Mouse (Mus musculus) hindbrain, postnatal 0 days (tissue): ENCODE measurements around the gene Trpm3. TPM values are rescaled to one million over a fixed set of nuclear protein-coding genes. Genes with fewer than 3 reads are reported as not detected.

ENCODE experiments used
- ATAC-seq: fragments of 200-750 bp; cut with Nextera tagmentation; 2 replicates; pipeline ENCODE4 v1.8.0; 2017; ENCODE audit warnings: mild to moderate bottlenecking, moderate TSS enrichment, moderate library complexity
- DNase-seq: peaks from one replicate; pipeline ENCODE4 v3.0.0-alpha.2; 2015; ENCODE audit warnings: low spot score
- H3K27ac ChIP-seq: fragments of 300-500 bp; sonication (generic); 2 replicates; pipeline ENCODE4 v1.5.1; 2014; ENCODE audit warnings: mild to moderate bottlenecking
- H3K27me3 ChIP-seq: fragments of 300-500 bp; sonication (generic); 2 replicates; pipeline ENCODE4 v1.6.1; 2014; ENCODE audit warnings: low read length, mixed read lengths; ENCODE audit not compliant: insufficient read depth
- H3K36me3 ChIP-seq: fragments of 300-500 bp; sonication (generic); 2 replicates; pipeline ENCODE4 v1.6.1; 2014; ENCODE audit warnings: low read length, mixed read lengths; ENCODE audit not compliant: insufficient read depth
- H3K4me1 ChIP-seq: fragments of 300-500 bp; sonication (generic); 2 replicates; pipeline ENCODE4 v1.6.1; 2014; ENCODE audit warnings: antibody characterized with exemption, low read length, mixed read lengths; ENCODE audit not compliant: insufficient read depth
- H3K4me2 ChIP-seq: fragments of 300-500 bp; sonication (generic); 2 replicates; pipeline ENCODE4 v1.6.1; 2014; ENCODE audit warnings: low read depth, mild to moderate bottlenecking, low read length, moderate library complexity, mixed read lengths
- H3K4me3 ChIP-seq: fragments of 300-500 bp; sonication (generic); 2 replicates; pipeline ENCODE4 v1.5.1; 2014; ENCODE audit warnings: low read length
- H3K9ac ChIP-seq: fragments of 300-500 bp; sonication (generic); replicated peaks from 2 replicates; pipeline ENCODE4 v1.6.1; 2014; ENCODE audit warnings: mild to moderate bottlenecking, low read length, moderate library complexity, mixed read lengths
- H3K9me3 ChIP-seq: fragments of 300-500 bp; sonication (generic); 2 replicates; pipeline ENCODE4 v1.6.1; 2016; ENCODE audit warnings: low read length, mixed read lengths
- CTCF ChIP-seq: IDR thresholded peaks from 2 replicates; pipeline ENCODE4 v1.5.1; 2016; ENCODE audit warnings: antibody characterized with exemption, control low read depth, low read depth
- WGBS: fragments of 180-500 bp; shearing (Covaris S2); extraction: QIAGEN DNeasy Blood & Tissue Kit; methylation state at CpG from one replicate; pipeline ENCODE4 v1.1.7; 2014; 5-methylcytosine and 5-hydroxymethylcytosine counted together
- polyA plus RNA-seq: library from polyadenylated mRNA; unstranded; fragments of >200 nt; fragmentation: Nextera tagmentation; extraction: Ambion mirVana; gene quantifications from 2 replicates; pipeline ENCODE4 v1.2.1, GENCODE M21; 2015
- total RNA-seq: library from RNA; depleted of rRNA; stranded (reverse); fragments of >200 nt; gene quantifications from 2 replicates; pipeline ENCODE4 v1.2.3, GENCODE M21; 2014

The Trpm3 gene
- total and polyA plus RNA-seq, 2 experiments from 2014 or later, result 44.1 to 63.5 TPM

DNA sequence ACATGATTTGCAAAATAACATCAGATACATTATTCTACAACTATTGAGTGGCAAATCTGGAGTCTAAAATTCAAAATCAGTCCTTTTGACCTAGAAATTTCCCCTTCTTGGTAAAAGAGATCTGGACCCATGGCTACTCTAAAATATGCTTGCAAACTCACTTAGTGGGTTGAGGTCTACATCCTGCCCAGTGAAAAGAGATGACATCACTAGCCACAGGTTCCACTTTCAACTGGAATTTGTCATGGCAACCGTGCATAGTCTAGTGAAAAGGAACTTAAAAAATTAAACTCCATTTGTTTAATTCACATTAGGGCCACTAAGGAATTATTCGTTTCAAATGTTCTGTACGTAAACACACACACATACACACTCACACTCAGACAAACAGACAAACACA lies 455.6 kb downstream of the Trpm3 start:
- Histone ChIP-seq H3K27me3 (no peaks in the 10 kb centered on the region), H3K4me3 (no peak overlapping the region), H3K27ac (no peak overlapping the region), H3K4me1 (no peaks in the 10 kb centered on the region), H3K36me3 (no peaks in the 10 kb centered on the region), H3K4me2 (no peak overlapping the region), H3K9me3 (no peaks in the 10 kb centered on the region), H3K9ac (no peak overlapping the region)
- no peak for TF ChIP-seq CTCF
- ATAC-seq (no peak), DNase-seq (no peak)
- 80% methylated on average over 3 of the region's 3 CpGs for WGBS

DNA sequence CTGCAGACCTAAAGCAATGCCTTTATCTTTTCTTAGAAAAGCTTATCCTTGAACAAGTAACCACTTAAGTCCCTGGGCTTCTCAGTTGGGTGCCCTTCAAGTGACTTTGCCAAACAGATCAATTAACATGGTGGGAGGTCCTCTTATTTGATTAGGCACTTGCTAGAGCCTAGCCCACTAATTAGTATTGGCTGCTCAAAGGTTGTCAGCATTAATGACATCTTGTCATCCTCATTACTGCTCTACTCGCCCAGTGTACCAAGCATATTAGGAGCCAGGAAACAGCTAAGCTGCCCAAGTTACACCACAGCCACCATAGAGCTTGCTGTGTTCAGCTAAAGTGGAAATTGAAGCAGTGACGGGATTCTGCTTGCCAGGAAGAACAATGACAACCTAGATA lies 456.4 kb downstream of the Trpm3 start:
- Histone ChIP-seq H3K4me3 (no peak overlapping the region), H3K4me1 (no peaks in the 10 kb centered on the region), H3K9ac (no peak overlapping the region), H3K27me3 (no peaks in the 10 kb centered on the region), H3K9me3 (no peaks in the 10 kb centered on the region), H3K27ac (no peak overlapping the region), H3K36me3 (no peaks in the 10 kb centered on the region), H3K4me2 (no peak overlapping the region)
- ATAC-seq (no peak), DNase-seq (no peak)
- 50% methylated on average over 2 of the region's 2 CpGs for WGBS
- no peak for TF ChIP-seq CTCF

DNA sequence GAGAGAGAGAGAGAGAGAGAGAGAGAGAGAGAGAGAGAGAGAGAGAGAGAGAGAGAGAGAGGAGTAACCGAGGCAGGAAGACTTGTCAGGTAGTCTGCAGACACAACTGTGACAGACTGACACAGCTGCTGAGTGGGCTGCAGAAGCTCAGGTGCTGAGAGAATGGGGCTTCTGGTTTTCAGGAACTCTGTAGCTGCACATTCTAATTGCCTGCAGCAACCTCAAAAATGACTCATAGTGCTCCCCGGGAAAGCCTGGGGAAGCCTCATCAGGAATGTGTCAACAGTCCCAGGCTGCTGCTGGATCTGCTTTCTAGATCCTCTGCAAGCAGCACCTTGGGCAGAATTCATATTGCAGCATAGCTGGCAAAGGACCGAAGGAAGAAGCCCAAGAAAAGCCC lies 457.9 kb downstream of the Trpm3 start:
- Histone ChIP-seq H3K4me2 (no peak overlapping the region), H3K9ac (no peak overlapping the region), H3K4me1 (no peaks in the 10 kb centered on the region), H3K27me3 (no peaks in the 10 kb centered on the region), H3K9me3 (no peaks in the 10 kb centered on the region), H3K4me3 (no peak overlapping the region), H3K36me3 (no peaks in the 10 kb centered on the region), H3K27ac (no peak overlapping the region)
- TF ChIP-seq CTCF, result no peak
- no peak for ATAC-seq
- WGBS, result 63% methylated on average over 3 of the region's 3 CpGs
- DNase-seq, result no peak

DNA sequence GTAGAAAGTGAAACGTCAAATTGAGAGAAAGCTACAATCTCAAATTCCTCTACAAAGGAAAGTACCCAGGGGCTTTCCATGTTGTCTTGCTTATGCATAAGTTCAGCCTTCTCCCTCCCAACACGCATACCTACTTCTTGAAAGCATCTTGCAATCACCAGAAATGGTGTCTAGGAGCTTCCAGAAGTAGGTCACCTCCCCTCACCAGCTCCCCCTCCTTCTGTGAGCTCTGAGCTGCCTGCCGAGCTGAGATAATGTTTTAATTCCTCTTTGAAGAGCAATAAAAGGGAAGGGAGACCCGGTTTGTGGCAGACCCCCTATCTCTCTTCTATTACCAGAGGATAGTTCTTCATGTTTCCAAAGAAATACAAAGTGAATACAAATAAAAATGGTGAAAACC lies 465.5 kb downstream of the Trpm3 start:
- no peak overlapping the region for H3K4me2 ChIP-seq
- no peak for TF ChIP-seq CTCF
- no peak overlapping the region for H3K27ac ChIP-seq
- H3K9me3 ChIP-seq, result no peaks in the 10 kb centered on the region
- peak; percentile 27 for DNase-seq
- H3K9ac ChIP-seq, result no peak overlapping the region
- H3K36me3 ChIP-seq, result no peaks in the 10 kb centered on the region
- no peak for ATAC-seq
- H3K27me3 ChIP-seq, result no peaks in the 10 kb centered on the region
- peaks cover 3% of the 10 kb centered on the region; the same call in 1 of the 2 replicates for H3K4me1 ChIP-seq
- WGBS, result 24% methylated on average over 4 of the region's 4 CpGs
- H3K4me3 ChIP-seq, result no peak overlapping the region

DNA sequence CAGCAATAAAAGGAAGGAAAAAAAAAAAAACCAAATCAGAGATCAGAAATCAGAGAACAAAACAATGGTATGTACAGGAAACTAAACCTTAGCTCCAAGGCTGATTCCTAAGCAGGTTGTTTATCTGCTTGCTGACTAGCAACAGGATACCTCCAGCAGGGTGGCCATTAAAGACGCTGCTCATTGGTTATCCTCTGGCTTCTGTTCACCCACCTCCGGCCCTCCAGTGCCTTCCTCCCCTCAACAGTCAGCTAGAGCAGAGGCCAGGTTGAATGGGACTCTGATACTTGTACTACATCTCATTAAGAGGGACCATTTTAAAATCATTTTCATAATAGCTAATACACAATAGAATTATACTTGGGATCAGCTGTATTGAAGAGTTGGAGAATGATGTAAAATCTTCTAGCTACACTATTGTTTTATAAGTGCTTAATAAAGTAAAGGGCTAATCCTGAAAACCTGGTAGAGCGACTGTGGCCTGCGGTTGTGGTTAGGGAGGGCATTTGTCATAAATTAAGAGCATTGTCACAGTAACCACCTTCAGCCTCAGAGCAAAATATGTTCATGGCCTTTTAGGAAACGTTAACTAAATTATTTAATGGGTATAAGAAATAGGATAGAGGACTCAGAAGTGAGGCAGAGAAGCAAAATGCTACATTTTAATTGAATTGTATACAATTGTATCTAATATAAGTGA lies 469.3 kb downstream of the Trpm3 start:
- H3K9ac ChIP-seq, result no peak overlapping the region
- H3K4me2 ChIP-seq, result no peak overlapping the region
- no peaks in the 10 kb centered on the region for H3K36me3 ChIP-seq
- peaks cover 3% of the 10 kb centered on the region; the same call in 1 of the 2 replicates for H3K4me1 ChIP-seq
- no peaks in the 10 kb centered on the region for H3K9me3 ChIP-seq
- no peak overlapping the region for H3K4me3 ChIP-seq
- no peaks in the 10 kb centered on the region for H3K27me3 ChIP-seq
- no peak overlapping the region for H3K27ac ChIP-seq
- no peak for TF ChIP-seq CTCF
- DNase-seq, result no peak
- no peak for ATAC-seq
- 71% methylated on average over 5 of the region's 5 CpGs for WGBS

DNA sequence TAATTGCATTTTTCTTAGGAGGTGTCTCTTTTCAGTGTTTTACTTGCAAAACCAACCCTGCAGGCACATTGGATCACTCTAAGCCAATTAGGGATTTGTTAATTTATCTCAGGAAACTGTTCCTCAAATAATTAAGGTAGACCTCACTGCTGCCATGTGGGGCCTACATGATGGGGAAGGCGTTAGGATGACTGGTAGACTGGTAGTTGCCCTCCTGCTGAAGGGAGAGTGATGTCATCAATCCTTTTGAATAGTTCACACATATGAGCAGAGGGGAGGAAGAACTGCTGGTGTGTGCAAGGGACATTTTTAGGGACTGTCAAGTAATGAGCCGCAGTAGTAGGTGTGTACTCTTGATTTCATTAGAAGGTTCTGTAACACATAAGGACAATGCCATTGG lies 472.8 kb downstream of the Trpm3 start:
- DNase-seq, result no peak
- no peaks in the 10 kb centered on the region for H3K4me1 ChIP-seq
- H3K27me3 ChIP-seq, result no peaks in the 10 kb centered on the region
- WGBS, result 71% methylated on average over 2 of the region's 2 CpGs
- no peak overlapping the region for H3K27ac ChIP-seq
- H3K36me3 ChIP-seq, result no peaks in the 10 kb centered on the region
- no peak for TF ChIP-seq CTCF
- no peak overlapping the region for H3K4me3 ChIP-seq
- H3K4me2 ChIP-seq, result no peak overlapping the region
- H3K9me3 ChIP-seq, result no peaks in the 10 kb centered on the region
- ATAC-seq, result peak; percentile 24; the same call in 1 of the 2 replicates
- H3K9ac ChIP-seq, result no peak overlapping the region

DNA sequence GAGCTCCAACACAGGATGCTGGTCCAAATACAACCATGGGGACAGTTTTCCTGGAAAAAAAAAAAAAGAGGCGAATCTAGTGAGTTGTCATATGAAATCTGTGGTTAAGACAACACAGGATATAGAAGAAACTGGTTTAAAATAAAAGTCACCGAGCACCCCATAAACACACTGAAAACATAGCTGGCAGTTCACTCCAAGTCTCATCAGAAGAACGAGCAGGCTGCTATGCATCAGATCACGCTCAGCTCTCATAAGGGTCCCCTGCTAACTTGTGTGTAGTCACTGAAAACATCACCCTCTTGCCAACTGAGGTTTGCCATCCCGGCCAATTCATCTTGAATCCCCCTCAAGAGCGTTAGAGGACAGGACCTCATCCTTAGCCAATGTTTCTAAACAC lies 476.5 kb downstream of the Trpm3 start:
- no peak for TF ChIP-seq CTCF
- 83% methylated on average over 6 of the region's 6 CpGs for WGBS
- no peak for DNase-seq
- no peak overlapping the region for H3K9ac ChIP-seq
- no peak for ATAC-seq
- no peaks in the 10 kb centered on the region for H3K36me3 ChIP-seq
- no peaks in the 10 kb centered on the region; the same call in 1 of the 2 replicates for H3K9me3 ChIP-seq
- H3K4me2 ChIP-seq, result no peak overlapping the region
- no peak overlapping the region for H3K27ac ChIP-seq
- H3K4me3 ChIP-seq, result no peak overlapping the region
- H3K27me3 ChIP-seq, result no peaks in the 10 kb centered on the region
- H3K4me1 ChIP-seq, result no peaks in the 10 kb centered on the region
